ENCODE assay signal across 8 mouse cellular contexts in the genomic region with DNA sequence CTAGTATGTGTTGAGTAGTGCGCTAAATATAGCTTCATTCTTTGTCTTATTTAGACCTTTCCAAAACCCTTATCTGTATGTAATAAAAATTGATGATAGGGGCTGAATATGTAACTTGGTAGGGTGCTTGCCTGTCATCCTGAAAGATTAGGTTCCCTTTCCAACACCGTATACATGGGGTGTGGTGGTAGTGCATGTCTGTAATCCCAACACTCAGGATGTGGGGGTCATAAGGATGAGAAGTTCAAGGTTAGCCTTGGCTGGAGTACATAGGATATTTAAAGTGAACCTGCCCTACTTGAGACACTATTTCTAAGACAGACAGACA. TPM values are rescaled to one million over a fixed set of nuclear protein-coding genes. Genes with fewer than 3 reads are reported as not detected.
DNase-seq lines count a peak whose midpoint lies in the region; ATAC-seq and TF ChIP-seq lines count a peak whose summit lies in the region.

No protein-coding gene starts in this region.

- peaks cover 5% of the 10 kb centered on the region; the same call in 1 of the 2 replicates for H3K4me1 ChIP-seq in lung, adult 2 months (ENCODE audit: control insufficient read depth, insufficient read depth, low read length)
- no peaks in the 10 kb centered on the region for H3K4me1 ChIP-seq in embryonic fibroblast, embryonic 13.5 days (ENCODE audit: control insufficient read depth, insufficient read depth, low read length)
- H3K4me1 ChIP-seq in limb, embryonic 12.5 days (replicated peaks): peaks cover 6% of the 10 kb centered on the region; the same call in 1 of the 2 replicates
- H3K4me1 ChIP-seq in neural tube, embryonic 14.5 days (ENCODE audit: control insufficient read depth, insufficient read depth, low read length): peaks cover 6% of the 10 kb centered on the region; the same call in 1 of the 2 replicates

- WGBS in lung, adult 2 months: 46% methylated on average over 2 of the region's 2 CpGs
- WGBS in limb, embryonic 12.5 days: 60% methylated on average over 2 of the region's 2 CpGs
- 62% methylated on average over 2 of the region's 2 CpGs for WGBS in neural tube, embryonic 14.5 days

- H3K36me3 ChIP-seq in limb, embryonic 12.5 days: no peaks in the 10 kb centered on the region
- no peaks in the 10 kb centered on the region for H3K36me3 ChIP-seq in neural tube, embryonic 14.5 days (ENCODE audit: control insufficient read depth, insufficient read depth, low read length)

- no peak overlapping the region for H3K27ac ChIP-seq in embryonic fibroblast, embryonic 13.5 days (ENCODE audit: insufficient read depth, low read length)
- peak overlapping the region; percentile 94 for H3K27ac ChIP-seq in limb, embryonic 12.5 days
- peak overlapping the region; percentile 85 for H3K27ac ChIP-seq in neural tube, embryonic 14.5 days (ENCODE audit: low read depth, low read length)

- no peaks in the 10 kb centered on the region for H3K9me3 ChIP-seq in limb, embryonic 12.5 days
- H3K9me3 ChIP-seq in neural tube, embryonic 14.5 days (ENCODE audit: control insufficient read depth, low read length): no peaks in the 10 kb centered on the region

- DNase-seq in lung, adult 2 months: no peak
- DNase-seq in lung, postnatal 4 days: no peak
- DNase-seq in frontal cortex, postnatal 10 days (ENCODE audit: low spot score in 2 of 2): no peak
- DNase-seq in spleen, adult 12 weeks (ENCODE audit: low spot score): no peak
- DNase-seq in cerebellum, postnatal 25 days: no peak

- H3K9ac ChIP-seq in limb, embryonic 12.5 days (replicated peaks): 0 out of 2 replicates have a peak overlapping the region, but pooled peaks have one; percentile 83
- H3K9ac ChIP-seq in neural tube, embryonic 14.5 days (replicated peaks; ENCODE audit: low read depth, low read length): peak overlapping the region; percentile 78

- H3K4me3 ChIP-seq in lung, adult 2 months (replicated peaks; ENCODE audit: extremely low read depth, low read depth, low read length): peak overlapping the region; percentile 78
- peak overlapping the region; percentile 96 for H3K4me3 ChIP-seq in embryonic fibroblast, embryonic 13.5 days (ENCODE audit: insufficient read depth, low read length)
- peak overlapping the region; percentile 64 for H3K4me3 ChIP-seq in limb, embryonic 12.5 days (replicated peaks)
- peak overlapping the region; percentile 53 for H3K4me3 ChIP-seq in neural tube, embryonic 14.5 days (ENCODE audit: low read depth, low read length)

- TF ChIP-seq POLR2A in lung, adult 2 months (IDR thresholded peaks at IDR 0.05; ENCODE audit: borderline replicate concordance, extremely low read depth, low read depth, low read length): no peak
- no peak for TF ChIP-seq POLR2A in embryonic fibroblast, embryonic 13.5 days (IDR thresholded peaks at IDR 0.05; ENCODE audit: low read depth, low read length)

- H3K27me3 ChIP-seq in limb, embryonic 12.5 days: no peaks in the 10 kb centered on the region
- H3K27me3 ChIP-seq in neural tube, embryonic 14.5 days (ENCODE audit: control insufficient read depth, insufficient read depth, low read length): no peaks in the 10 kb centered on the region

- H3K4me2 ChIP-seq in limb, embryonic 12.5 days: peak overlapping the region; percentile 75
- H3K4me2 ChIP-seq in neural tube, embryonic 14.5 days (ENCODE audit: low read depth, low read length): peak overlapping the region; percentile 63

- ATAC-seq in limb, embryonic 12.5 days (ENCODE audit: insufficient number of reproducible peaks, insufficient read depth, low FRiP score, low TSS enrichment, low read depth): peak; percentile 56; the same call in 1 of the 2 replicates
- ATAC-seq in neural tube, embryonic 14.5 days (ENCODE audit: low read depth): peak; percentile 54; the same call in 1 of the 2 replicates

- no peak for TF ChIP-seq CTCF in lung, adult 2 months (IDR thresholded peaks at IDR 0.05; ENCODE audit: insufficient read depth, low read length)
- no peak for TF ChIP-seq CTCF in embryonic fibroblast, embryonic 13.5 days (IDR thresholded peaks at IDR 0.05; ENCODE audit: borderline replicate concordance, insufficient read depth, low read length)

RNA-seq across cellular contexts. Expression of a gene that starts 0.3 kb away (rescaled TPM):
- 1.8 and 2.9 TPM in 2 replicates for polyA plus RNA-seq in lung, adult 2 months (2012; rRNA removed)
- 14.1 and 19.9 TPM in 2 replicates for polyA plus RNA-seq in embryonic fibroblast, embryonic 13.5 days (2011; ENCODE audit: insufficient read length, low read depth, missing spikeins)
- 25.1 and 26.3 TPM in 2 replicates for polyA plus RNA-seq in limb, embryonic 12.5 days (2016; fragmentation: Nextera tagmentation; extraction: Ambion mirVana)
- polyA plus RNA-seq in neural tube, embryonic 14.5 days (2014; fragmentation: Nextera tagmentation; extraction: Ambion mirVana): 11.4 and 12.3 TPM in 2 replicates

RNA-seq across cellular contexts. Expression of a gene that starts 56.0 kb away (rescaled TPM):
- 352 and 457 TPM in 2 replicates for polyA plus RNA-seq in lung, adult 2 months (2012; rRNA removed)
- polyA plus RNA-seq in embryonic fibroblast, embryonic 13.5 days (2011; ENCODE audit: insufficient read length, low read depth, missing spikeins): 1,213 and 1,412 TPM in 2 replicates
- polyA plus RNA-seq in limb, embryonic 12.5 days (2016; fragmentation: Nextera tagmentation; extraction: Ambion mirVana): 261 and 301 TPM in 2 replicates
- polyA plus RNA-seq in neural tube, embryonic 14.5 days (2014; fragmentation: Nextera tagmentation; extraction: Ambion mirVana): 81.0 and 282 TPM in 2 replicates
